In the genomic region with DNA sequence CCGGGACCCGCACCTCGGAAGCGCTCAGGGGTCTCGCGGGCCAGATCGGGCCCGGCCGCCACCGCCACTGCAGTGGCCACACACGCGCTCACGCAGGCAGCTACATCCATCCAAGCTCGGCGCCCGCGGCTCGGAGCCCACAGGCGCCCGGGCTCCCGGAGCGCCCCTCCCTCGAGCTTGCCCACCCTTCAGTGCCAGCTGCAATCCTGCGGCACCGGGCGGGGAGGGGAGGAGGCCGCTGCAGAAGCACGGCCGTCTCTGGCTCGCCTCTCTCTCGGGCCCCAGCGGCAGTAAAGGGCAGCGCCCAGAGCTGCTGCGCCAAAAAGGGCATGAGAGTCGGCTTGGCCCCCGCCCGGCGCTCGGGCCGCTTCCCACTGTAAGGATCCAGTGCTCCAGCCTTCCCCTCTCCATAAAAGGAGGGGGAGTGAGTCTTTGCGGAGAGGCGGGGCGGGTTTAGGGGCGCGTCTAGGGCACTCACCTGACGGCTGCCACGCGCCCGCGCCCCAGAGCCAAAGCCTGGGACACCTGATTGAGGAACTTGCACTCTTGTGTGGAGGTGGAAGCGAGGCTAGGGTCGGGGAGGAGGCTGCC, we compare ENCODE assay signal across 7 mouse cellular contexts. TPM values are rescaled to one million over a fixed set of nuclear protein-coding genes. Genes with fewer than 3 reads are reported as not detected.
DNase-seq lines count a peak whose midpoint lies in the region; ATAC-seq and TF ChIP-seq lines count a peak whose summit lies in the region.

No protein-coding gene starts in this region.

- peak overlapping the region; percentile 89 for H3K4me2 ChIP-seq in embryonic facial prominence, embryonic 14.5 days (ENCODE audit: low read depth, low read length)
- peak overlapping the region; percentile 96 for H3K4me2 ChIP-seq in limb, embryonic 13.5 days (replicated peaks)
- H3K4me2 ChIP-seq in midbrain, embryonic 14.5 days (ENCODE audit: low read length) = peak overlapping the region; percentile 94

- H3K4me3 ChIP-seq in bone marrow, adult 2 months (replicated peaks; ENCODE audit: control insufficient read depth, low read depth, low read length) = no peak overlapping the region
- H3K4me3 ChIP-seq in embryonic facial prominence, embryonic 14.5 days (ENCODE audit: low read depth, low read length) = peak overlapping the region; percentile 73
- peak overlapping the region; percentile 72 for H3K4me3 ChIP-seq in limb, embryonic 13.5 days
- H3K4me3 ChIP-seq in midbrain, embryonic 14.5 days (replicated peaks; ENCODE audit: low read depth, low read length) = peak overlapping the region; percentile 58
- peak overlapping the region; percentile 88 for H3K4me3 ChIP-seq in testis, adult 2 months (ENCODE audit: control insufficient read depth, low read depth, low read length)

- H3K9me3 ChIP-seq in embryonic facial prominence, embryonic 14.5 days (ENCODE audit: control insufficient read depth, low read length) = peaks cover 5% of the 10 kb centered on the region; the same call in 1 of the 2 replicates
- H3K9me3 ChIP-seq in limb, embryonic 13.5 days = no peaks in the 10 kb centered on the region
- H3K9me3 ChIP-seq in midbrain, embryonic 14.5 days (ENCODE audit: control insufficient read depth, low read length) = no peaks in the 10 kb centered on the region

- peaks cover 81% of the 10 kb centered on the region for H3K27me3 ChIP-seq in embryonic facial prominence, embryonic 14.5 days (replicated peaks; ENCODE audit: control insufficient read depth, insufficient read depth, low read length)
- peaks cover 90% of the 10 kb centered on the region for H3K27me3 ChIP-seq in limb, embryonic 13.5 days
- peaks cover 76% of the 10 kb centered on the region for H3K27me3 ChIP-seq in midbrain, embryonic 14.5 days (ENCODE audit: control insufficient read depth, insufficient read depth, low read length)
- H3K27me3 ChIP-seq in testis, adult 2 months (ENCODE audit: control insufficient read depth, insufficient read depth, low read length) = peaks cover 4% of the 10 kb centered on the region

- whole genome bisulfite sequencing in bone marrow, adult 2 months = under 1% methylated on average over 45 of the region's 52 CpGs
- under 1% methylated on average over 11 of the region's 52 CpGs for WGBS in embryonic facial prominence, embryonic 14.5 days
- WGBS in limb, embryonic 13.5 days = 0% methylated on average over 45 of the region's 52 CpGs
- under 1% methylated on average over 45 of the region's 52 CpGs for WGBS in midbrain, embryonic 14.5 days

- peak overlapping the region; percentile 27; the same call in 1 of the 2 replicates for H3K27ac ChIP-seq in bone marrow, adult 2 months (ENCODE audit: control insufficient read depth, insufficient read depth, low read depth, low read length, poor library complexity)
- H3K27ac ChIP-seq in embryonic facial prominence, embryonic 14.5 days (replicated peaks; ENCODE audit: low read depth, low read length) = peak overlapping the region; percentile 92
- H3K27ac ChIP-seq in limb, embryonic 13.5 days = peak overlapping the region; percentile 79
- H3K27ac ChIP-seq in midbrain, embryonic 14.5 days (replicated peaks; ENCODE audit: low read depth, low read length) = peak overlapping the region; percentile 85
- 0 out of 2 replicates have a peak overlapping the region, but pooled peaks have one; percentile 33 for H3K27ac ChIP-seq in testis, adult 2 months (ENCODE audit: control insufficient read depth, insufficient read depth, low read depth, low read length)

- peak; percentile 84 for DNase-seq in embryonic facial prominence, embryonic 14.5 days (ENCODE audit: low spot score)
- peak; percentile 76 to 85 for DNase-seq in heart, adult 9 months (ENCODE audit: low spot score in 2 of 2)
- peak; percentile 83 to 87 for DNase-seq in kidney, adult 8-10 months
- peak; percentile 81 for DNase-seq in midbrain, embryonic 14.5 days

- no peak for TF ChIP-seq POLR2A in bone marrow, adult 2 months (IDR thresholded peaks at IDR 0.05; ENCODE audit: borderline replicate concordance, control insufficient read depth, low read depth, low read length)
- TF ChIP-seq POLR2A in testis, adult 2 months (IDR thresholded peaks at IDR 0.05; ENCODE audit: control insufficient read depth, low read depth, low read length) = no peak

- peak; percentile 39 for ATAC-seq in embryonic facial prominence, embryonic 14.5 days (ENCODE audit: low read depth)
- ATAC-seq in limb, embryonic 13.5 days (ENCODE audit: low FRiP score, low read depth) = peak; percentile 48
- peak; percentile 71 for ATAC-seq in midbrain, embryonic 14.5 days (ENCODE audit: low FRiP score, low TSS enrichment)

- no peaks in the 10 kb centered on the region for H3K36me3 ChIP-seq in embryonic facial prominence, embryonic 14.5 days (ENCODE audit: control insufficient read depth, insufficient read depth, low read length)
- no peaks in the 10 kb centered on the region for H3K36me3 ChIP-seq in limb, embryonic 13.5 days
- no peaks in the 10 kb centered on the region for H3K36me3 ChIP-seq in midbrain, embryonic 14.5 days (ENCODE audit: control insufficient read depth, insufficient read depth, low read length)
- H3K36me3 ChIP-seq in testis, adult 2 months (ENCODE audit: control insufficient read depth, insufficient read depth, low read length) = no peaks in the 10 kb centered on the region

- H3K9ac ChIP-seq in embryonic facial prominence, embryonic 14.5 days (ENCODE audit: low read depth, low read length) = peak overlapping the region; percentile 78
- peak overlapping the region; percentile 81 for H3K9ac ChIP-seq in limb, embryonic 13.5 days
- peak overlapping the region; percentile 75 for H3K9ac ChIP-seq in midbrain, embryonic 14.5 days (replicated peaks; ENCODE audit: low read length)

- no peak for TF ChIP-seq CTCF in bone marrow, adult 2 months (IDR thresholded peaks at IDR 0.05; ENCODE audit: control insufficient read depth, insufficient read depth, low read length)
- TF ChIP-seq CTCF in testis, adult 2 months (IDR thresholded peaks at IDR 0.05; ENCODE audit: control insufficient read depth, insufficient read depth, insufficient replicate concordance, low read depth, low read length) = no peak

- H3K4me1 ChIP-seq in bone marrow, adult 2 months (ENCODE audit: control insufficient read depth, insufficient read depth, low read length) = no peaks in the 10 kb centered on the region; the same call in 1 of the 2 replicates
- H3K4me1 ChIP-seq in embryonic facial prominence, embryonic 14.5 days (ENCODE audit: control insufficient read depth, insufficient read depth, low read length) = peaks cover 49% of the 10 kb centered on the region
- peaks cover 67% of the 10 kb centered on the region for H3K4me1 ChIP-seq in limb, embryonic 13.5 days
- peaks cover 39% of the 10 kb centered on the region for H3K4me1 ChIP-seq in midbrain, embryonic 14.5 days (ENCODE audit: control insufficient read depth, insufficient read depth, low read length)
- peaks cover 40% of the 10 kb centered on the region for H3K4me1 ChIP-seq in testis, adult 2 months (ENCODE audit: control insufficient read depth, insufficient read depth, low read length)

RNA-seq across cellular contexts. Expression of a gene that starts 1.4 kb away (rescaled TPM):
- polyA plus RNA-seq in bone marrow, adult 2 months (2011; ENCODE audit: insufficient read depth, insufficient read length, low replicate concordance, missing spikeins) = 5.6 and 6.8 TPM in 2 replicates
- polyA plus RNA-seq in embryonic facial prominence, embryonic 14.5 days (2014; fragmentation: Nextera tagmentation; extraction: Ambion mirVana) = 65.7 and 73.2 TPM in 2 replicates
- polyA plus RNA-seq in limb, embryonic 13.5 days (2015; fragmentation: Nextera tagmentation; extraction: Ambion mirVana) = 47.4 and 52.1 TPM in 2 replicates
- 16.2 and 24.6 TPM in 2 replicates for polyA plus RNA-seq in midbrain, embryonic 14.5 days (2014; fragmentation: Nextera tagmentation; extraction: Ambion mirVana)
- 10.1 and 10.5 TPM in 2 replicates for polyA plus RNA-seq in testis, adult 2 months (2012; rRNA removed)

Comparison
In these comparisons a context has a peak if more than half of its experiments do, and no peak if none do; other contexts are left out.
1. H3K27ac ChIP-seq: peak in every context shown above with its lines; median percentile 92 in embryonic facial prominence, embryonic 14.5 days; 85 in midbrain, embryonic 14.5 days; 79 in limb, embryonic 13.5 days; 33 in testis, adult 2 months; 27 in bone marrow, adult 2 months.